Mouse (Mus musculus): Measurements from ENCODE around the gene Cdk2ap2.
"Not testable (repeated sequence)": the region's sequence is repeated elsewhere in the genome, so short reads cannot be mapped to it uniquely, and the experiment has no call there.

The Cdk2ap2 gene

GRCm38 (mm10) chr19:4096642-4097440, at the start of gene Cdk2ap2:
Cdk2ap2 (plus strand) TSS chr19:4097182.
- DNase-seq (ENCODE audit: low read depth): peak; percentile 99

GRCm38 (mm10) chr19:4047859-4048258, 49.1 kb upstream of the Cdk2ap2 start:
- peak; percentile 94 for DNase-seq (ENCODE audit: low read depth)

GRCm38 (mm10) chr19:4049069-4049468, 47.9 kb upstream of the Cdk2ap2 start:
- not testable (repeated sequence) for DNase-seq (ENCODE audit: low read depth)

GRCm38 (mm10) chr19:4051016-4051415, 46.0 kb upstream of the Cdk2ap2 start:
- peak; percentile 60 for DNase-seq (ENCODE audit: low read depth)

- DNase-seq (ENCODE audit: low read depth): peak; percentile 90
Observed at GRCm38 (mm10) chr19:4051741-4052515, 45.1 kb upstream of the Cdk2ap2 start.

GRCm38 (mm10) chr19:4052516-4053030, 44.4 kb upstream of the Cdk2ap2 start:
- DNase-seq (ENCODE audit: low read depth): peak; percentile 83

- no peak for DNase-seq (ENCODE audit: low read depth)
Observed at GRCm38 (mm10) chr19:4054613-4055012, 42.4 kb upstream of the Cdk2ap2 start.

- DNase-seq (ENCODE audit: low read depth): no peak
Observed at GRCm38 (mm10) chr19:4055216-4055946, 41.6 kb upstream of the Cdk2ap2 start.

- DNase-seq (ENCODE audit: low read depth): no peak
Observed at GRCm38 (mm10) chr19:4055947-4056693, 40.9 kb upstream of the Cdk2ap2 start.

GRCm38 (mm10) chr19:4056727-4057126, 40.3 kb upstream of the Cdk2ap2 start:
- DNase-seq (ENCODE audit: low read depth): no peak

GRCm38 (mm10) chr19:4057389-4057788, 39.6 kb upstream of the Cdk2ap2 start:
- no peak for DNase-seq (ENCODE audit: low read depth)

- DNase-seq (ENCODE audit: low read depth): no peak
Observed at GRCm38 (mm10) chr19:4057962-4058361, 39.0 kb upstream of the Cdk2ap2 start.

- no peak for DNase-seq (ENCODE audit: low read depth)
Observed at GRCm38 (mm10) chr19:4058581-4058980, 38.4 kb upstream of the Cdk2ap2 start.

GRCm38 (mm10) chr19:4059069-4059740, 37.8 kb upstream of the Cdk2ap2 start, which contains the start of gene Gstp3:
Gstp3 (minus strand) TSS chr19:4059569.
- DNase-seq (ENCODE audit: low read depth): peak; percentile 92

GRCm38 (mm10) chr19:4060044-4060898, 36.7 kb upstream of the Cdk2ap2 start:
- DNase-seq (ENCODE audit: low read depth): peak; percentile 58

GRCm38 (mm10) chr19:4060899-4061465, 36.0 kb upstream of the Cdk2ap2 start:
- peak; percentile 77 for DNase-seq (ENCODE audit: low read depth)

GRCm38 (mm10) chr19:4063357-4063756, 33.6 kb upstream of the Cdk2ap2 start:
- DNase-seq (ENCODE audit: low read depth): not testable (repeated sequence)

GRCm38 (mm10) chr19:4064501-4064900, 32.5 kb upstream of the Cdk2ap2 start:
- DNase-seq (ENCODE audit: low read depth): not testable (repeated sequence)

- DNase-seq (ENCODE audit: low read depth): peak; percentile 84
Observed at GRCm38 (mm10) chr19:4066280-4066679, 30.7 kb upstream of the Cdk2ap2 start.

Measured in induced T-regulatory cell, adult 2 months (primary cell).